Mouse (Mus musculus) megakaryocyte, embryonic 14.5 days (primary cell): Measurements from ENCODE around the gene Rab11fip5.

Source experiments
- FLI1 ChIP-seq: IDR thresholded peaks from 2 replicates; pipeline ENCODE4 v1.6.1; 2012; ENCODE audit warnings: low read length, inconsistent platforms, mixed read lengths
- GATA1 ChIP-seq: IDR thresholded peaks from 3 replicates; pipeline ENCODE4 v1.6.1; 2012; ENCODE audit warnings: mixed read lengths, low read length, inconsistent platforms, borderline replicate concordance

- no peak for TF ChIP-seq GATA1
- TF ChIP-seq FLI1, result no peak
Observed at GRCm38 (mm10) chr6:85286283-85287047, 88.0 kb downstream of the Rab11fip5 start.
